Comparison of ENCODE assay signal across 12 mouse cellular contexts in the genomic region with DNA sequence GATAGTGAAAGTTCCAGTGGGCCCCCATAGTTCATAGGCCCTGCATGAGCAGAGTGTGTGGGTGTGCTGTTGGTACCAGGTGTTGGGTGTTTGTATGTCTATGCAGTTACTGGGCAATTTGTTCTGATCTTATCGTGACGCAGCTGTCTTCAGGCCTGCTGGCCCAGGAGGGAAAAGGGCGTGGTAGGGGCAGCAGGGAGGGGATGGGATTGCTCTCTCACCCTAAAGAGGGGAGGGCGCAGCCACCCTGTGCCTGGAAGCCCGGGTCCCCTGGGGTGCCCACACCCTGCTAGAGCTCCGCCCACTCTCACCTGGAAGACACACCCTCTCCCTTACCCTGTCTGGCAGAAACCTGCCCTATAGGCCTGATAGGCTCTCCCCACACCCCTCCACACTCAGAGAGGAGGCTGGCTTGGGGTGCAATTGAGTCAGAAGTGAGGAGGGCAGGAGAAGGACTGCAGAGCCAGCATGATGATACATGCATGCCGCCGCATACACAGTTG. TPM values are rescaled to one million over a fixed set of nuclear protein-coding genes. Genes with fewer than 3 reads are reported as not detected.
DNase-seq lines count a peak whose midpoint lies in the region; ATAC-seq lines count a peak whose summit lies in the region.
"Had no signal": no experiment of that assay in that cellular context is flagged by ENCODE, and none has a peak within 500 bp of the region (broad histone marks: within the 10 kb centered on the region; RNA-seq: fewer than 3 reads in every experiment).

No protein-coding gene starts in this region.

- H3K9ac ChIP-seq in liver, embryonic 16.5 days (ENCODE audit: low read depth, low read length), result no peak overlapping the region
- H3K9ac ChIP-seq in midbrain, embryonic 13.5 days (replicated peaks), result no peak overlapping the region
- no peak overlapping the region for H3K9ac ChIP-seq in hindbrain, embryonic 14.5 days
- H3K9ac ChIP-seq: forebrain, embryonic 13.5 days; limb, embryonic 13.5 days had no signal

- H3K4me2 ChIP-seq in liver, embryonic 16.5 days (ENCODE audit: low read depth, low read length), result no peak overlapping the region
- H3K4me2 ChIP-seq in midbrain, embryonic 13.5 days (replicated peaks), result no peak overlapping the region
- no peak overlapping the region for H3K4me2 ChIP-seq in hindbrain, embryonic 14.5 days (replicated peaks)
- H3K4me2 ChIP-seq: forebrain, embryonic 13.5 days; limb, embryonic 13.5 days had no signal

- peaks cover 9% of the 10 kb centered on the region for H3K27me3 ChIP-seq in liver, embryonic 16.5 days (ENCODE audit: control insufficient read depth, insufficient read depth, low read depth, low read length)
- H3K27me3 ChIP-seq in midbrain, embryonic 13.5 days, result peaks cover 23% of the 10 kb centered on the region
- peaks cover 10% of the 10 kb centered on the region for H3K27me3 ChIP-seq in hindbrain, embryonic 14.5 days (ENCODE audit: control insufficient read depth, insufficient read depth, low read length)

- WGBS in liver, embryonic 16.5 days (ENCODE audit: insufficient replicate concordance), result 43% methylated on average over 8 of the region's 8 CpGs
- 62% methylated on average over 8 of the region's 8 CpGs for WGBS in midbrain, embryonic 13.5 days
- 57% methylated on average over 8 of the region's 8 CpGs for WGBS in hindbrain, embryonic 14.5 days

- 0 out of 2 replicates have a peak, but pooled peaks have one; percentile 24 for ATAC-seq in liver, embryonic 16.5 days (ENCODE audit: low read depth)
- no peak for ATAC-seq in midbrain, embryonic 13.5 days
- ATAC-seq in hindbrain, embryonic 14.5 days (ENCODE audit: low FRiP score), result no peak
- ATAC-seq: forebrain, embryonic 13.5 days had no signal

- peak; percentile 63 for DNase-seq in urinary bladder, postnatal 14 days (ENCODE audit: low spot score)
- DNase-seq in urinary bladder, postnatal 10 days (ENCODE audit: low spot score), result no peak
- DNase-seq in c-Kit-negative CD71-positive TER-119-positive erythroid progenitor cells, embryonic 14.5 days (ENCODE audit: low read depth, low spot score), result peak; percentile 26
- DNase-seq in thymus, postnatal 4 days, result peak; percentile 65
- no peak for DNase-seq in hindbrain, embryonic 14.5 days (ENCODE audit: low spot score)
- DNase-seq in natural killer cell, adult 2 months (ENCODE audit: low spot score in 2 of 2), result no peak
- DNase-seq: cerebellum, postnatal 10 days; right cerebral cortex, postnatal 14 days had no signal

- H3K4me1 ChIP-seq in liver, embryonic 16.5 days (ENCODE audit: control insufficient read depth, low read depth, low read length), result peaks cover 9% of the 10 kb centered on the region
- no peaks in the 10 kb centered on the region for H3K4me1 ChIP-seq in midbrain, embryonic 13.5 days (replicated peaks)
- no peaks in the 10 kb centered on the region for H3K4me1 ChIP-seq in hindbrain, embryonic 14.5 days (replicated peaks; ENCODE audit: control insufficient read depth, insufficient read depth, low read length)
- H3K4me1 ChIP-seq: limb, embryonic 13.5 days had no signal

- no peak overlapping the region for H3K4me3 ChIP-seq in liver, embryonic 16.5 days (ENCODE audit: low read depth, low read length)
- no peak overlapping the region for H3K4me3 ChIP-seq in midbrain, embryonic 13.5 days (replicated peaks)
- no peak overlapping the region for H3K4me3 ChIP-seq in hindbrain, embryonic 14.5 days (replicated peaks; ENCODE audit: low read length)
- H3K4me3 ChIP-seq: forebrain, embryonic 13.5 days; limb, embryonic 13.5 days had no signal

- H3K36me3 ChIP-seq in liver, embryonic 16.5 days (ENCODE audit: control insufficient read depth, insufficient read depth), result no peaks in the 10 kb centered on the region
- H3K36me3 ChIP-seq in midbrain, embryonic 13.5 days, result no peaks in the 10 kb centered on the region
- H3K36me3 ChIP-seq in hindbrain, embryonic 14.5 days (replicated peaks; ENCODE audit: control insufficient read depth, insufficient read depth), result no peaks in the 10 kb centered on the region
- H3K36me3 ChIP-seq: limb, embryonic 13.5 days had no signal

- no peak overlapping the region for H3K27ac ChIP-seq in liver, embryonic 16.5 days (ENCODE audit: low read length)
- no peak overlapping the region for H3K27ac ChIP-seq in midbrain, embryonic 13.5 days
- no peak overlapping the region for H3K27ac ChIP-seq in hindbrain, embryonic 14.5 days
- H3K27ac ChIP-seq: forebrain, embryonic 13.5 days; limb, embryonic 13.5 days had no signal

- no peaks in the 10 kb centered on the region for H3K9me3 ChIP-seq in liver, embryonic 16.5 days (replicated peaks; ENCODE audit: control insufficient read depth, low read length)
- H3K9me3 ChIP-seq in midbrain, embryonic 13.5 days, result no peaks in the 10 kb centered on the region
- no peaks in the 10 kb centered on the region for H3K9me3 ChIP-seq in hindbrain, embryonic 14.5 days (ENCODE audit: control insufficient read depth, low read length)
- H3K9me3 ChIP-seq: forebrain, embryonic 13.5 days; limb, embryonic 13.5 days had no signal

RNA-seq across cellular contexts. Expression of gene Crybg2, which starts 1.4 kb away (rescaled TPM):
- 0.61 and 0.68 TPM in 2 replicates for polyA plus RNA-seq in liver, embryonic 16.5 days (2015; fragmentation: Nextera tagmentation; extraction: Ambion mirVana)
- 0.97 and 1.1 TPM in 2 replicates for polyA plus RNA-seq in midbrain, embryonic 13.5 days (2015; fragmentation: Nextera tagmentation; extraction: Ambion mirVana)
- 3.0 and 4.7 TPM in 2 replicates for polyA plus RNA-seq in hindbrain, embryonic 14.5 days (2014; fragmentation: Nextera tagmentation; extraction: Ambion mirVana)

RNA-seq across cellular contexts. Expression of gene Zfp683, which starts 8.4 kb away (rescaled TPM):
- polyA plus RNA-seq in liver, embryonic 16.5 days (2015; fragmentation: Nextera tagmentation; extraction: Ambion mirVana), result not detected in 2 replicates
- not detected in 2 replicates for polyA plus RNA-seq in midbrain, embryonic 13.5 days (2015; fragmentation: Nextera tagmentation; extraction: Ambion mirVana)
- not detected in 2 replicates for polyA plus RNA-seq in hindbrain, embryonic 14.5 days (2014; fragmentation: Nextera tagmentation; extraction: Ambion mirVana)
- polyA plus RNA-seq: forebrain, embryonic 13.5 days; limb, embryonic 13.5 days had no signal

RNA-seq across cellular contexts. Expression of gene Cd52, which starts 32.9 kb away (rescaled TPM):
- 56.1 and 56.8 TPM in 2 replicates for polyA plus RNA-seq in liver, embryonic 16.5 days (2015; fragmentation: Nextera tagmentation; extraction: Ambion mirVana)
- polyA plus RNA-seq in midbrain, embryonic 13.5 days (2015; fragmentation: Nextera tagmentation; extraction: Ambion mirVana), result 2.2 and 2.7 TPM in 2 replicates
- polyA plus RNA-seq in hindbrain, embryonic 14.5 days (2014; fragmentation: Nextera tagmentation; extraction: Ambion mirVana), result 1.7 and 2.4 TPM in 2 replicates

RNA-seq across cellular contexts. Expression of gene Ubxn11, which starts 40.4 kb away (rescaled TPM):
- polyA plus RNA-seq in liver, embryonic 16.5 days (2015; fragmentation: Nextera tagmentation; extraction: Ambion mirVana), result 1.3 TPM in 2 replicates
- polyA plus RNA-seq in midbrain, embryonic 13.5 days (2015; fragmentation: Nextera tagmentation; extraction: Ambion mirVana), result 9.3 and 11.4 TPM in 2 replicates
- 17.5 and 22.2 TPM in 2 replicates for polyA plus RNA-seq in hindbrain, embryonic 14.5 days (2014; fragmentation: Nextera tagmentation; extraction: Ambion mirVana)

RNA-seq across cellular contexts. Expression of gene Lin28a, which starts 43.4 kb away (rescaled TPM):
- polyA plus RNA-seq in liver, embryonic 16.5 days (2015; fragmentation: Nextera tagmentation; extraction: Ambion mirVana), result 1.1 and 1.5 TPM in 2 replicates
- 0.59 TPM in 2 replicates for polyA plus RNA-seq in midbrain, embryonic 13.5 days (2015; fragmentation: Nextera tagmentation; extraction: Ambion mirVana)
- polyA plus RNA-seq in hindbrain, embryonic 14.5 days (2014; fragmentation: Nextera tagmentation; extraction: Ambion mirVana), result 0.13 and 0.27 TPM in 2 replicates

Comparison
In these comparisons a context has a peak if more than half of its experiments do, and no peak if none do; other contexts are left out.
1. DNase-seq: peak in urinary bladder, postnatal 14 days (single experiment), c-Kit-negative CD71-positive TER-119-positive erythroid progenitor cells, embryonic 14.5 days (single experiment) and thymus, postnatal 4 days (single experiment); none in urinary bladder, postnatal 10 days (single experiment), hindbrain, embryonic 14.5 days (single experiment) and natural killer cell, adult 2 months (0 of 2).
2. RNA of gene Cd52, which starts 32.9 kb away (polyA plus RNA-seq): 56.1 to 56.8 TPM in liver, embryonic 16.5 days; 2.2 to 2.7 TPM in midbrain, embryonic 13.5 days and 1.7 to 2.4 TPM in hindbrain, embryonic 14.5 days; every median in the first group is over 10 times any median in the second.